Mouse (Mus musculus) embryo, embryonic 11.5 days (tissue): ENCODE measurements at regions not wholly inside any gene's neighbourhood (a gene's known extent, or its start where the extent isn't known, plus 50 kb on each side); places are given as distances from the start of the nearest gene placed in this dataset.

ENCODE experiments used
- DNase-seq: peaks from one replicate; pipeline ENCODE4 v3.0.0-alpha.2; 2012; ENCODE audit warnings: low read depth, low spot score

GRCm38 (mm10) chr6:49637654-49638053 is 184.9 kb upstream of the Npy start:
- no peak for DNase-seq

GRCm38 (mm10) chr6:49641256-49641655 is 181.3 kb upstream of the Npy start:
- no peak for DNase-seq

- DNase-seq, result no peak
These were observed 167.9 kb upstream of the Npy start for GRCm38 (mm10) chr6:49654541-49655130.

GRCm38 (mm10) chr6:49655241-49655640 is 167.3 kb upstream of the Npy start:
- DNase-seq, result no peak

GRCm38 (mm10) chr6:49656359-49657280 is 165.9 kb upstream of the Npy start:
- no peak for DNase-seq

GRCm38 (mm10) chr6:49657988-49658387 is 164.5 kb upstream of the Npy start:
- no peak for DNase-seq

GRCm38 (mm10) chr6:49670991-49671390 is 151.5 kb upstream of the Npy start:
- DNase-seq, result no peak

GRCm38 (mm10) chr6:49671912-49672311 is 150.6 kb upstream of the Npy start:
- no peak for DNase-seq

- DNase-seq, result no peak
These were observed 135.7 kb upstream of the Npy start for GRCm38 (mm10) chr6:49686776-49687175.

- DNase-seq, result no peak
These were observed 130.4 kb upstream of the Npy start for GRCm38 (mm10) chr6:49692032-49692539.

GRCm38 (mm10) chr6:49694851-49695250 is 127.7 kb upstream of the Npy start:
- DNase-seq, result no peak

GRCm38 (mm10) chr6:49696990-49697389 is 125.5 kb upstream of the Npy start:
- DNase-seq, result no peak

GRCm38 (mm10) chr6:49701453-49701852 is 121.1 kb upstream of the Npy start:
- no peak for DNase-seq

- DNase-seq, result no peak
These were observed 109.5 kb upstream of the Npy start for GRCm38 (mm10) chr6:49712980-49713379.

- peak; percentile 19 for DNase-seq
These were observed 106.0 kb upstream of the Npy start for GRCm38 (mm10) chr6:49716520-49716919.

- DNase-seq, result no peak
These were observed 105.6 kb upstream of the Npy start for GRCm38 (mm10) chr6:49716945-49717344.

GRCm38 (mm10) chr6:49733191-49733590 is 89.3 kb upstream of the Npy start:
- DNase-seq, result no peak

GRCm38 (mm10) chr6:49743157-49743556 is 79.4 kb upstream of the Npy start:
- DNase-seq, result no peak

- DNase-seq, result no peak
These were observed 77.2 kb upstream of the Npy start for GRCm38 (mm10) chr6:49745301-49745700.

- no peak for DNase-seq
These were observed 72.0 kb upstream of the Npy start for GRCm38 (mm10) chr6:49750544-49750943.

GRCm38 (mm10) chr6:49759614-49760013 is 62.9 kb upstream of the Npy start:
- DNase-seq, result no peak

- no peak for DNase-seq
These were observed 57.8 kb upstream of the Npy start for GRCm38 (mm10) chr6:49764746-49765145.
